Mouse (Mus musculus) layer of hippocampus, postnatal 14 days (tissue): ENCODE measurements around the gene Got1. TPM values are rescaled to one million over a fixed set of nuclear protein-coding genes. Genes with fewer than 3 reads are reported as not detected.
A peak's percentile ranks its signal among the peaks of the same experiment; 100 is the strongest.
"Not testable (repeated sequence)": the region's sequence is repeated elsewhere in the genome, so short reads cannot be mapped to it uniquely, and the experiment has no call there.

Experiments used
- DNase-seq, 2 experiments: peaks; one replicate each; pipeline ENCODE4 v3.0.0; 2021 to 2022; ENCODE audit warnings: low spot score in 2 of 2, mixed read lengths in 1 of 2
- total RNA-seq, 2 experiments: library from RNA; stranded (reverse); gene quantifications; 2 replicates each; pipeline ENCODE4 v1.2.3; 2021

Gene Got1
- total RNA-seq, 2 experiments from 2014 or later = 268 to 269 TPM

DNA sequence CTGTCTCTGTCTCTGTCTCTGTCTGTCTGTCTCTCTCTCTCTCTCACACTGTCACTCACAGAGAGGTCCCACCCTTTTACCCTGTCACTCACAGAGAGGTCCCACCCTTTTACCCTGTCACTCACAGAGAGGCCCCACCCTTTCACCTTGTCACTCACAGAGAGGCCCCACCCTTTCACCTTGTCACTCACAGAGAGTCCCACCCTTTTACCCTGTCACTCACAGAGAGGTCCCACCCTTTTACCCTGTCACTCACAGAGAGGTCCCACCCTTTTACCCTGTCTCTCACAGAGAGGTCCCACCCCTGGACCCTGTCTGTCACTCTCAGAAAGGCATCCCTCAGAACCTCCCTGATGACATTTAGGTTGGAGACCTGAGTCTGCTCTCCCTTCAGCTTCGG is 31.1 kb downstream of the Got1 start:
- DNase-seq = not testable (repeated sequence)

DNA sequence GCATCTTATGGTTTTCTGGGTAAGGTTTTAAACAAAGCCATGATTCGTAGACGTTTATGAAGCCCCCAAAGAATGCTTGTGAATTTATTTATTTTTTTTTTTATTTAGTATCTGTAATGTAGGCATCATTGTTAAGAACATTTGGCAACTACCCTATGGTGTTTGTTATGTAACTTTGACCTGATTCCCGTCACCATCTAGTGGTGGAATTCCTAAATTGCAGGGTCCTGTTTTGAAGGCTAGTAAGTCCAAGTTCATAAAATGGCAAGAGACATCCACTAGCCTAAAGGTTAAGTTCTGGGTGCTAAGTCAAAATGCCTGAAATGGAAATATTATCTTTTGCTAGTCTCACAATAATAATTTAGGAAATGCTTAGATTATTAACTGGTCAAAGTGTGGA is 37.0 kb downstream of the Got1 start:
- peak in 1 of 2 experiments; percentile 55 for DNase-seq

DNA sequence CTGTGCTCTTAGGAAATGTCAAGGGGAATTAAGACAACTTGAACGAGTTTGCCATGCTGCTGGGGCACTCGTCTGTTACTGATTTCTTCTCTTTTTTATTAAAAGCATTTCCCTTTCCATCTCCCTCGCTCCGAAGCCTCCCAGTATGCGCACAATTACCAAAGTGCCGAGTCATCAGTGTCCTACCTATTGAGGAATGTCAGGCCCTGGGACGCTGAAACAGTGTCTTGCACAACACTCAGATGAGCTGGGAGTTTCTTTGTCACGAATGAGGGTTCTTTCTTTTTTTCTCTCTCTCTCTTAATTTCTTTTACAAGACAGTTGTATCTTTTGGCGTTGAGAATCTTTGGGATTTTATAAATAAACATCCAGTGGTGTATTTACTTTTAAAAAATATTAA is 43.9 kb downstream of the Got1 start:
- no peak for DNase-seq

DNA sequence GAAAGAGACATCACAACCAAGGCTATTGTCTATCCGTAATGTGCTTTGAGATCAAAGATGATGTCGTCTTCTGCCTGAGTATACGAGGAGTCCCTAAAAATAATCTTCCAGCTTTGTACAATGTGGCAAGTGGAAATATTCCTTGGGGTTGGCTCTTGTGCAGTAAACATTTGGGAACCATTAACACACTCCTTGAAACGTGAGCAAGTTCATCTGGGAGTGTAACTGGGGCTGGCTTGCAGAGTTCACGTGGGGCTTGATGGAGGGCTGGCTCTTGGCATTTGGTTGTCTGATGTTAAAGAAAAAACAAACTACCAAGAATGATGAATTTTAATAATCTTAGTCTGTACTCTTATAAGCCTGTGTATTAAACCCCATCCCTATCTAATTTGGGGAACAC is 45.0 kb downstream of the Got1 start:
- DNase-seq = no peak

DNA sequence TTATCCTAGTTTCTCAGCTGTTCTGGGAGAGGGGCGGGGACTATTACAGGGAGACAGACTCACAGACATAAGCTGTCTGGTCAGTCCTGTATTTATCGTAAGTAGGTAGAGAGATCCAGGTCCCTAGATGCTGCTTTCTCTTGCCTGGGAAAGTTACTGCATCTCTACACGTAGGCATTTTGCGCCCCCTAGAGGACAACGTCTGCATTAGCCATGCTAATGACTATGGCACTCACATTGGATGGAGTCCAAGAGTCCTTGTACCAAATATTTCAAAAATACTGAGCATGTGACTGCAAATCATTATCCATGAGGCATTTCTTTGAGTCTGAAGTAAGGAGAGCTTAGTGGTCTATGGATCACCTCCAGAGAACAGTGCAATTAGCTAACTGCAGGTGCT is 45.5 kb downstream of the Got1 start:
- DNase-seq = peak; percentile 46 to 75

DNA sequence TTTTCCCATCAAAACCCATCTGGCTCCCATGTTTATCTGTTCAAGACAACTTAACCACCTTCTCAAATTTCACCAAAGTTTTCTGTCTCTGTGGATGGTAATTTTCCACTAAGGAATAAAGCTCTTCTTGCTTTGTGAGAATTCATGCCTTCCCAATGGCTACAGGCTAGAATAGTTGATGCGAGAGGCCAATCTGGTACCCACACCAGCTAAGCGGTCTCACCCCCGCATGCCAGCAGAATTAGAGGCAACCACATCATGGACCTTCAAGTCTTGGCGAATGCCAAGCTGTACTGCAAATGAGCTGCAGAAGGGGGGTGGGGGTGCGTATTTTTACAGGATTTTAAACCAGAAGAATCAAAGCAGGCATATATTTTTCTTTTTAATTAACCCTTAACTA is 47.0 kb downstream of the Got1 start:
- no peak for DNase-seq

DNA sequence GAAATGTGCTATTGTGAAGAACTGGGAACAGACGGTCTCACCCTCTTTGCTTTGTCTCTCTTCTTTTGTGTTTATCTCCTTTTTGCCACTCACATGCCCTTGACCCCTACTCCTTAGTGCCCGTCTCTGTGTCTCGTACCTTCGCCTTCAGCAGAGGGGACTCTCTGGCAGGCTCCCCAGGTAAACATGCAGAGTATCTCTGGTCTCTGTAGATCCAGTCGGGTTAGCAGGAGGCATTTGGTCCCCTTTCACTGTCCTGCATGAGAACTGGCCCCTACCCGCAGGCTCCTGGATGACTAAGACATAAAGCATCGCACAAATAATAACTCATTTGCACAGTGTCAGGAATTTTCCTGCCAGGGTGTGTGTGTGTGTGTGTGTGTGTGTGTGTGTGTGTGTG is 48.3 kb downstream of the Got1 start:
- no peak for DNase-seq

DNA sequence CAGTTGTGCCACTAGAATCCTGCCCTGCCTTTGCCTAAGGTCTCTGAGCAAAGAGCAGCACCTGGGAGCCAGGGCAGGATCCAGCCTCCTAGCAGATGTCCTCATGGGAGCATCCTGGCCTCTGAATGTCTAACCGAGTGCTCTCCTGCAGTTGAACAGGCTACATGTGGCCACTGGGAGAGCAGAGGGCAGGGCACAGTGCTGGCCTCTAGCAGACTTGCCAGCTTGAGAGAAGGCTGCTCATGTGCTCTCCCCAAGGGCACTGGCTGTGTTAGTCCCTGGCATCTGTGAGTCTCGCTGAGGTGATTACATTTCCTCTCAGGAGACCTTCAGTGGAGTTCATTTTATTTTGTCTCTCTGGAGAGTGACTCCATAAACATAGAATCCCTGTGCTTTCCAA is 48.8 kb downstream of the Got1 start:
- DNase-seq = no peak

DNA sequence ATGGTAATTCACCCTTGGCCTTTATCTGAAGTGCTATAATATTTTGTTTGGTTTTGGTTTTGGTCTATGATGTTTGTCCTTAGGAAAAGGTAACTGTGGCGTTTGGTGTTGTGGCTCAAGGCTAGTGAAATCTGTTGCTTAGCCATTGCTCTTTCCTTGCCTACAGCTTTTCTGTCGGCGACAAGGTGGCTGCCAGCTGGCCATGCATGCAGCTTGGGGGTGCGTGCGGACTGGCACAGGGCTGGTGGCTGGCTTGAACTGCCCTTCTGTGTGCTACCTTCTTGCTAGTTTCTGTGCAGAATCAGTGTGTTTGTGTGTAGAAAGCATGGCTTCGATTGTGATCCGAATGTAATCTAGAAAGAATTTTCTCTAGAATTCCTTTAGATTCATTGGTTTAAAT is 51.6 kb downstream of the Got1 start:
- no peak for DNase-seq

DNA sequence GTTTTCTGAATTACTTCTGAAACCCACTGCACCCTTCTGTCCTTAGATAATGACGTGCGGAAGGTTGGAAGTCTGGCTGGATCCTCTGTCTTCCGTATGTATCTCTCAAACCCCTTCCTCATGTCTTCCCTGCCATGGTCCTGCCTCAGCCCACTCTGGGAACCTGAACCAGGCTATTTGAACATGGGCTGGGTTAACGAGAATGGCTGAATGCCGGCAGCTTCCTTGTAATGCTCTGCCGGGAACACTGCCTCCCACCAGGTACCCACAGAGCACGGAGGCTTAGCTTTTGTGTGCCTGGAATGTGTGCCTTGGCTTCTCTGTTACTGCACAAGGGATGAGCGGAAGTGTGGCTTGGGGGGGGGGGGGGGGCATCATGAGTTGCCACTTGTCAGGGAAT is 52.1 kb downstream of the Got1 start:
- no peak for DNase-seq

DNA sequence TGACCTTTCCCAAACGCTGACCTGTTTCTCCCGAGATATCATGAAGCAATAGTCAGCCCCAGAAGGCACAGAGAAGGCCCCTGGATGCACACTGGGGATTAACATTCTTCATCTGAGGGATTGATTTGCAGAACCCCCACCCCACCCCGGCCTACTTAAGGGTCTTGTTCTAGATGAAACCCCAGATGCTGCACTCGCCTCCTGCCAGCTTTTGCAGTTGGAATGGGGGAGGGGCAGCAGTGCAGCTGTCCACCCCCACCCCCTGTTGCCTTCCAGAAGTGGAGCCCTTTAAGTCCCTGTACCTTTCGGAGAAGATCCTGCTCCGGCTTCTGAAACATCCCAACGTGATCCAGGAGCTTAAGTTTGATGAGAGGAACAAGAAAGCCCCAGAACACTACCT is 55.1 kb downstream of the Got1 start:
- DNase-seq = no peak

DNA sequence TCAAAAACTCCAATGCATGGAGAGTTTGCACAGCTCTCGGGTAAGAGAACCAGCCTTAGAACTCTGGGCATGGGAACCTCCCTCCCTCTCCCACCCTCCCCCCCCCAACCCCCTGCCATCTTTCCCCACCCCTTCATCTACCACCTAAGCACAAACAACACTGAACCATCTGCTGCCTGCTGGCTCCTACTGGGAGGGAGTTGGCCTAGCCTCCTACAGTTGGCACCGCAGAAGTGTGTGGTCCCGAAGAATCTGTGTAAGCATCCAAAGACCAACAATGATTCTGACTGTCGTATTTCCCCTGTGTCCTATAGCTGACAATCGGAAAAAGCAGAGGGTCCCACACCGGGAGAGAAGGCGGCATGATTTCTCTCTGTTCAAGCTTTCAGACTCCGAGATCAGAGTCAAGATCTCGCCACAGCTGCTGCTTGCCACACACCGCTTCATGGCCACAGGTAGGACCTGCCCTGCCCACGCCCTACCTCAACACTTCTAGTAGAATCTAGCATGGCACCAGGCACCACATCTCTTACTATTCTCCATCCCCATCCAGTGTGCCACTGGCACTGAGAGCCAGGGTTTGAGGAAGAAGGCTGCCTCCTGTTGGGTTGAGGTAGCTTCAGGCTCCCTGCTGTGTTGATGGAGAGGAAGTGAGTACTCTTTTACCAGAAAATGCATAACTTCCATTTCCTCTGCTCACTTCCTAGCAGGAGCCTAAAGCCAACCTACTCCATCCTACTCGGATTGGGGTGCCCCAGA is 56.3 kb downstream of the Got1 start:
- DNase-seq = peak; percentile 27 to 52

DNA sequence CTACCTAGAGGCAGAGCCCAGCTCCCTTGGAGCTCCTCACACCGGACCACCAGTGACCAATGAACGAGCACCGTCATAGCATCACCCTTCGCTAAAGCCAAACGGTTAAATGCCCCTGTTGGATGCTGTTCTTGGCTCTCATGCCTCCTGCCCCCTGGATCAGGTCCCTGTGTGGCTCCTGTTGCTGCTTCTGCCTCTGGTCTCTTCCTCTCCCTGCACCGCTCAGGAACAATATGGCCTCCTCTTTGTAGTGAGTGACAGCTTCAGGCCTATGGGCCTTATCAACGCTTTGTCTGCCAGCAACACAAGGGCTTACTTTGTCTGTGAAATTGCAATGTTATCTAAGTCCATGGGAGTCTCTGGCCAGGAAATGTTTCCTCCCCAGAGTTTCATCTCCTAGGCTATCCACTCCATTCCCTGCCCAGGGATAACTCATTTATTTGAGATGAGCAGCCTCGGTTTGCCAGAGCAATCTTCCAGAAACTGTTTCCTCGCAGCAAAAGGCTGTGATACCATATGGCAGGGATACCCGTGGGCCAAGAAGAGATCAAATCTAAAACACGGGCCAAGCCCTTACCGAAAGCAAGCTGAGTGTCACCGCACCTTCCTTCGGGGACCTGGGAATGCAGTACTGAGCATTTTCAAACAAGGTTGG is 58.7 kb downstream of the Got1 start:
- DNase-seq = no peak

DNA sequence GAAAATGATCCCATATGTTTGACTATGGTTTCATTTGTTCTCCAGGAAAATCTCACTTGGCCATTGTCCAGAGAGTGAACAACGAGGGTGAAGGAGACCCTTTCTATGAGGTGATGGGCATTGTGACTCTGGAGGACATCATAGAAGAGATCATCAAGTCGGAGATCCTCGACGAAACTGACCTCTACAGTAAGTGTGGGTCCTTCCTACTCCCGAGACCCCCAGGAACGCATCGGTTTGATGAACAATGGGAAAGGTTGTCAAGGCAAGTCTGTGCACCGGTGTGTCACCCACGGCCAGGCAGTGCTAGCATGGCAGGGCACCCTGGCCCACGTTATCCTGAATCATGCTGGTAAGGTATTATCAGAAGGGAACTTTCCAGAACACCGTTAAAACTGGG is 59.3 kb downstream of the Got1 start:
- DNase-seq = no peak

DNA sequence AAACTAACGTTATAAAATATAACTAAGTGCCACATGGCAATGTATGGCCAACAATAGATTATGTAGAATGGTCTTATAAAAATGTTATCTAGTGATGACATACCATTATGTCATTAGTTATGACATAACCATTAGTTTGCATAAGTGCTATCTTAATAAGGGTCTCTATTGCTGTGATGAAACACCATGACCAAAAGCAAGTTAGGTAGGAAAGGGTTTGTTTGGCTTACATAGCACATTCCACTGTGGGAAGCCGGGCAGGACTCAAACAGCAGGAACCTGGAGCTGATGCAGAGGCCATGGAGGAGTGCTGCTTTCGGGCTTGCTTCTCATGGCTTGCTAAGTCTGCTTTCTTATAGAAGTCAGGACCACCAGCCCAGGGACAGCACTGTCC is 60.1 kb downstream of the Got1 start:
- no peak for DNase-seq

DNA sequence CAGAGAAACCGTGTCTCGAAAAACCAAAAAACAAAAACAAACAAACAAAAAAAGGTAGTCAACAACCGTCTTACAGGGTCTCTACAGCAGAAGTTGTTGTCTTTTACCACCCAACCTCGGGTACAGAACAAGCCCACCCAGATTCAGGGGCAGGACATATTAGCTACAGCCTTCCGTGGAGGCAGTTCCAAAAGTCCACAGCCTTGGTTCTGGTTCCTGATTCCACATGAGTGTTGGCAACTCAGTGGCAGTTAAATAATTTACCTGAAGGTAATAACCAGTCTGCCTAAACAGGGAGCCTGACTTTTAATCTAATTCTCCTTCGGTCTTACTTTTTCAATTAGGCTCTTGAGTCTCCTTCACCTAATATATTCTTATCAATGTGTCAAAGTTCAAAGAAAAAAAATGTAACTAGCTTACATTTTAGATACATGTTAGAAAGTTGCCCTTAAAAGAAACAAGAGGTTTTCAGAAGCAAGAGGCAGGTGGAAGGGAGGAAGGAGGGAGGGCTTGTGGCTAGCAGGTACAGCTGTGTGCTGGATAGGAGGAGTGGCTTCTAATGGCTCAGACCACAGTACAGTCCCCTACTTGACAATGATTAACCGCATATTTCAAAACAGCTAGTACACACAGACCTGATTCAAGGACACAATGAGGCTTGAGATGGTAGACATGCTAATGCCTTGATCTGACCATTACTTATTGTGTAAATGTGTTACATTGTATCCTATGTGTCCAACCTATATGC is 60.7 kb downstream of the Got1 start:
- no peak for DNase-seq

DNA sequence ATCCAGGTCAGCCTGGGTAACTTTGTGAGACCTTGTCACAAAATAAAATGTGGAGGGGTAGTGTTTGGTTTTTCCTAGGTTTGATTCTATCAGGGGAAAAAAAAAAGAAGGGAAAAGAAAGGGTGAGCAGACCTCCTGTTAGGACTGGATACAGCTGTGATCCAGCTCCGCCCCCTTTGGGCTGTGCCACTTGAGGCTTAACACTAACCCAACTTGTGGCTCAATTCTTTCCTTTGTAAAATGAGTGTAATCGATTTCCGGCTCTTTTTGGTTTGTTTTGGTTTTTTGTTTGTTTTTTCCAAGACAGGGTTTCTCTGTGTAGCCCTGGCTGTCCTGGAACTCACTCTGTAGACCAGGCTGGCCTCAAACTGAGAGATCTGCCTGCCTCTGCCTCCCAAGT is 62.3 kb downstream of the Got1 start:
- DNase-seq = no peak

DNA sequence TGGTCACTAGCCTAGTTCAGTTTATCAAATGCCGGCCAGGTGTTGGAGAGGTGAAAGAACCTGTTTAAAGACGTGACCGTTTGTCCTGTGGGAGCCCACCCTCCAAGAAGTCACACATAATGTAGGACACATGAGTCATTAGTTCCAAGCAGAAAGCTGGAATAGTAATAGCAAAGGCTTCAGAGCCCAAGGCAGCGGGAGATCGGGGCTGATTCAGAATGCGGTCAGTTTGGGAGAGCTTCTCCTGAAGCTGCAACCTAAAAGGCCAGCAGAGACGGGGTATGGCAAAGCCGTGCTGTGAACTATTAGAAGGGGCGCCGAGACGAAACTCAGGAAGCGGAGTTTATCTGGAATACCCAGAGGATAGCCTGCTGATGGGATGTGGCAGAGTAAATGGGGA is 63.9 kb downstream of the Got1 start:
- no peak for DNase-seq

DNA sequence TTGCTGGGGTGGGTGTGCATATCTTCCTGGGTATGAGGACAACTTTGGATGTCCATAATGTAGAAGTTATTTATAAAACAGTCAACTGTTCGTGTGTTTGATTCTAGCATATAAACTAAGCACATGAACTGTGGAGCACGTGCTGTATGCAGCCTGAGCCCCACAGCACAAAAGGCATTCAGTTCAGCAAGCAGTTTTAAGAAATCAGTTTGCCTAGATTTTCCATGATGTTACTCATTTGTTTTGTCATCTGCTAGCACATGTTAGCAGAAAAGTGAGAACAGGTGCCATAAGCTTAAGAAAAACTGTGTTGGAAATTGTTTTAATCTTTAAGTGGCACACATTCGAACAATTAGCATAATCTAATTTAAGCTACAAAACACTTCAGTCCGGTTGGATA is 64.5 kb downstream of the Got1 start:
- no peak for DNase-seq

DNA sequence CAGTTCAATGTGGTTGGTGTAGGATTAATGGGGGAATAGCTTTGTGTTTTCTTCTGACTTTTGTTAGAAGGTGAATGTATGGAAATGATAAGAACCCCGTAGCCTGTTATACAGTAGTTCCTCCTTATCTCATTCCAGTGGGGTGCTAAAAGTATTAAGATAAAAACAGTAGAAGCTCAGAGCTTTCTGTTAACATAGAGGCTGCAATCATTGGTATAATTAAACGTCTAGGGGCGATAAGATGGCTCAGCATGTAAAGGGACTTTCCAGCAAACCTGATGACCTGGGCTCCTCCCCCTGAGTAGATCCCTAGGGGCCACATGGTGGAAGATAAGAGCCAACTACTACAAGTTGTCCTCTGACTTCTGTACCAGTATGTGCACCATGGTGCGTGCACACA is 71.4 kb downstream of the Got1 start:
- no peak for DNase-seq

DNA sequence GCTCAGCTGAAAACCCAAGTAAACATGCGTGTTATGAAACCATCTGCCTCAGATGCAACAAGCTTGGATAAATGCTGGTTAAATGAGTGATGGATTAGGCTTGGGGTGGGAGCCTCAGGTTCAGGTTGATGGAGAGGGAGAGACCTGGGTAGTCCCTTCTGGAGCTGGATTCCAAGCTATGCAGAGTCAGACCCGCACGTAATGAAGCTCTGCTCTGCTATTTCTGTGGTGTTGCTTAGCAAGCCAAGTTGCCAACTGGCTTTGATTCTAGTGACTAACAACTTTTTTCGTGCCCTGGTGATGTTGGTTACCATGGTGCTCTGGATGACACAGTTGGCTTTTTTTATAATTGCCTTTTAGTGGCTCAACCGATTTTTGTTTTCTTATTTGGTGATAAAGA is 72.2 kb downstream of the Got1 start:
- DNase-seq = peak; percentile 55 to 87

DNA sequence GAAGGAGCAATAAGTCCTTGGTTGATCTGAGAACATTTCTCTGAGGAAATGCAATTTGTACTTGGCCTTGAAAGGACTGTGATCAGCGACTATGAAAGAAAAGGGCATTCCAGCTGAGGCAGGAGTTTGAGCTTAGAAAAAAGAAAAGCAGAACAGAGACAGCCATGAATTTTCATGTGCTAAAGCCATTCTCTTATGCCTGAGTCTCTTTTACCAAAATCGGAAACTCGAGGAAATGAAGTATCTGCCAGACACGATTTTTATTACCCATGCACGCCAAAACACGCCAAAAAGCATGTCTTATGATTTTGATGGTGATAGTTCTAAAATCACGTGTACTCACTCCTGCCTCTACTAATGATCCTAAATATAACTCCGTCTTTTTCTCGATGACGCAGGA is 72.8 kb downstream of the Got1 start:
- no peak for DNase-seq
